Mouse (Mus musculus) retina, adult 2 months (tissue): ENCODE data around the gene Osbpl5.
A peak's percentile ranks its signal among the peaks of the same experiment; 100 is the strongest.

ENCODE experiments used
- DNase-seq: peaks from one replicate; pipeline ENCODE4 v3.0.0-alpha.2; 2012; ENCODE audit warnings: low read depth, low spot score

Osbpl5 gene

DNA sequence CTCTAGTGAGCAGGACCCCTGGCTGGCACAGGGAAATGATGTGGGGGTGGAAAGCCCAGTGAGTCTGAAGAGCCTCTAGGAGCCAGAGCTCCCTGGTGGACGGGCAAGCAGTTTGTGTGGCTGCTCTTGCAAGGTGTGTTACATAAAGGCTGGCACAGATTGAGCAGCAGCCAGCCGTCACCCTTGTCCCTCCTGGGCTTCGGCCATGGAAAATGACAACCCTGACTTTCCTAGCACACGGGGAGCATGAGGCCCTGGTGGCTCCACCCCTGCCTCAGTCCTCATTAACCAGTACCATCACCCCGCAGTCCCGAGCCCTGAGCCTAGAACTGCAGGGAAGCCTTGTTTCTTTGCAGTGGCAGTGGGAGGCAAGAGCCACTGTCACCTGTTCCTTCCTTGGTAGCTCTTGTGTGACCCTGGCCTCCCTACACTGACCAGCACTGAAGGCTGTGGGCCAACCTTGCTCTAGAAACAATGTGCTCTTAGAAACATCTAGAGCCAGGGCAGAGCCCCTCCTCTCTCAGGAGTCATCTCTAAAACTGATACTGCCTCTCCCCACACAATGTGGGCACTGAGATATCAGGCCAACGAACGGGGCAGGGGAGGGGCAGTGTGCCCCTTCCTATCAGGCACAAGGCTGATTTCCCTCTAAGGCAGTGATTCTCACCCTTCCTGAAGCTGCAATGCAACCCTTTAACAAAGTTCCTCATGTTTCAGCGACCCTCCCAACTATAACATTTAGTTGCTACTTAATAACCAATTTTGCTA, 1.2 kb downstream of the Osbpl5 start:
- no peak for DNase-seq

DNA sequence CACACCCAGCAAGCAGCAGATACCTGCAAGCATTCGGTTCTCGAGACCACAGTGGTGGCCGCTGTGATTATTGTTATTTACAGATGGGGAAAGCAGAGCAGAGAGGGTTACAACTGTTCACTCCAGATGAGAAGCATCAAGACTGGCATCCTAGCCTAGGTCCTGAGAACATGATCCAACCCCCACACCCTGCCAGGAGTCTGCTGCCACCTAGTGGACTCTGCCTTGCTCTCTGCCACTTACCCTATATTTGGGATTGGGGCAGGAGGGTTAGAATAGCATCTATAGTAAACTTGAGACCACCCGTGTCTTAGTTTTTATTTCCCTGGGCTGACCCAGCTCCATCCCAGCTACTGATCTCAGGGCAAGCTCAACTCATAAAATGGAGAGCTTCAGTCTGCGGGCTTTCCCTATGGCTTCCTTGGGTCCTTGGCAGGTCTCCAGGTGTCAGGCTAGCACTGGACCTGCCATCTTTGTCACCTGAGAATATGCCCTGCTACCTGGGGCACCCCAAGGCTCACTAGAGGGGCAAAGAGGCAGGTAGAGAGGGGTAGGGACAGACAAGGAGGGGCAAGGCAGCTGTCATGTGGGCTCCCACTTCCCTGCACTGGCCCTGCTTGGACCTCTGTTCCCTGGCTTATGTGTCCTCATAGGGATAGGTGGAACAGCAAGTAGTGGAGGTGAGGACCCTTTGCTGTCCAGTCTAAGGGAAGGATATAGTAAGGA, 2.6 kb downstream of the Osbpl5 start:
- DNase-seq: no peak

DNA sequence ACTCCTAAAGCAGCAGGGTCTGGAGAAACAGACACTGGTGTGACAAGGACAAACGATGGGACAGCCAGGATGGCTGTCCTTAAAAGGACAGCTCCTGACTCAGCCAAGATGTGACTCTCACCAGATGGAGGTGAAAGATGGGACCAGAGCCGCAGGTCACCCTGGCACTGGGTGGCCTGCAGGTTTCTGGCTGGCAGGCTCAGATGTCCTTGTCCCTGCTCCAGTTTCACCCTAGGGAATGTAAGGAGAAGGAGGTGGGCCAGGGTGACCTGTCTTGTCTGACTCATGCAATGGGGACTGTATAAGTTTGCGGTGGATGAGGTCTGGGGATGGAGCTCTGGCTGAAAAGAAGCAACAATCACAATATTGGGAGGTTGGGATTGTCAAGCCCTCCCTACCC, 4.2 kb downstream of the Osbpl5 start:
- no peak for DNase-seq

GRCm38 (mm10) chr7:143752056-143752455, 4.7 kb downstream of the Osbpl5 start:
- no peak for DNase-seq

DNA sequence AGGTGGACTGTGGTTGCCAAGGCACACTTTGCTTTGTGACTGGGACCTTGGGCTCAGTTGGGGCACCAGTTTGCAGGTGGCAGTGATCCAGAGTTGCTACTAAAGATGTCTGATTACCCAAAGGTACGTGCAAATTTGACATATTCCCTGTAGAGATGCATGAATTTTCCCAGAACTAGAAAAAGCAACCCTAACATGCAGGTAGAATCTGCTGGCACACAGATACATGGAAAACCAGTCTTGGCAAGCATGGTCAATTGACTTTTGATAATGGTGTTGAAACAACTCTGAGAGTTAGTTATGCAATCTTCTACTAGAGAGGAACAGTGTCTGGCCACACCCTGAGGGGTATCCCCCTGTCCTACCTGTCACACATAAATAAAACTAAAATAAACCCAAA, 5.4 kb downstream of the Osbpl5 start:
- DNase-seq: no peak

DNA sequence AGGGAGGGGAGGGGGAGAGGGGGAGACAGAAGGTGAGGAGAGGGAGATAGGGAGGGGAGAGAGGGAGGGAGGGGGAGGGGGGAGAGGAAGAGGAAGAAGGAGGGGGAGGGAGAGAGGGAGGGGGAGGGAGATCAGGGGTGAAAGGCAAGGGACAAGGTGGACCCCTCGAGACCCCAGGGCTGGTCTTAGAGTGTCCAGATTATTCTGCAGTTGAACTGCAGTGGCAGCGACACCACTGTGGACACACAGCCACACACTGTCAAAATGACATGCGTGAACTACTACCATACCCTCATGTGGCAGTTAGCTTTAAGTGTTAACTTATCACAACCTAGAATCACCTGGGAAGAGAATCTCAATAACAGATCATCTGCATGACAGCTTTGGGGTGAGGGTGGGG, 7.7 kb downstream of the Osbpl5 start:
- DNase-seq: no peak

GRCm38 (mm10) chr7:143748041-143748868, 8.5 kb downstream of the Osbpl5 start:
- peak; percentile 62 for DNase-seq

- no peak for DNase-seq
Measured at GRCm38 (mm10) chr7:143740653-143741052, 16.1 kb downstream of the Osbpl5 start.

GRCm38 (mm10) chr7:143739511-143740461, 17.0 kb downstream of the Osbpl5 start:
- no peak for DNase-seq

DNA sequence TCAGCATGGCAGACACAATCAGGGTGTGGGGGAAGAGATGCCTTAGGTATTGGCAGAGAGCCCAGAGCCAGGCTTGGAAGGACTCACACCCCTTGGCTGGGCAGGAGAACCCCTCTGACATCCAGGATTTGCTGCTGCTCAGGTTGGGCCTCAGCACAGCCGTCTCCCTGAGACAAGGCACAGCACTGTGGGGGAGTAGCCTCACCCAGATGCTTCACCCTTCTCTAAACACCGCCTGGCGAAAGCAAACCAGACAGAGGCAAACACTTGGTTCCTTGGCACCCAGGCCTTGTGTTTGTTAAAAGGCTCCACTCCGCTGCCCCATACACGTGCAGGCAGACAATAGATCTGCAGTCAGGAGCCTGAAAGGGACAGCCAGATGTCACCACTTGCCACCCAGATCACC, 18.2 kb downstream of the Osbpl5 start:
- no peak for DNase-seq

DNA sequence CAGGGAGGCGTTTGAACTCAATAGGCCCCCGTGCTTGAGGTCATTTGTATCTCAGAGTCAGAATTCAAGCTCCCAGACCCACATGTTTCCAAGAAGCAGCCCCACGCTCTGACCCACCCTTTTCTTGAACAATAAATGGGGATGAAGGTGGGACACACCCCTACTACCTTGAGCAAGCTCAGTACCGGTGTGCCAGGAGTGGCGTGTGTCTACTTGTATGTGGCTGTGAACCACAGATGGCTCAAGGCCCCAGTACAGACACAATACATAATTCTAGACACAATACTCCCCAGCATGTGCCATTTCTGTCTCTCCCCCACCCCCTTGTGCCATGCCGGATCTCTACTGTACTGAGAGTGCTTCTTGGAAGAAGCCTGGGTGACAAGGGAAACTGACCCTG, 18.6 kb downstream of the Osbpl5 start:
- DNase-seq: no peak

DNA sequence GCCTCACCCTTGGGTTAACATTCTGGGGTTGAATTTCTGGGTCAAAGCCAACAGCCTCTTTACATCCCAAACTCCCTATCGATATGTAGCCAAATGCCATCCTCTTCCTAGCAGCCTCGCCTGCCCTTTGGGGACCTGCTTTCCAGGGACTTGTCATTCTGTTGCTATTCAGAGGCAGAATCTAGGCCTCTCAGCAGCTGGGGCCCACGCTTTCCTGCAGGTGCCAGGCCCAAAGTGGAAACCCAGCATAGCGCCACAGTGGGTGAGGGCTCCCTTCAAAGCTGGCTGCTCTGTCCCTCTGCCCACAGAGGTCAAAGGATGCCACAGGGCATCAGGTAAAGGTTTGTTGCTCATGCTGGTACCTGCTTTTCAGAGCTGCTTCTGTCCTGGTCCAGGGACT, 23.0 kb downstream of the Osbpl5 start:
- no peak for DNase-seq

- DNase-seq: no peak
Measured at GRCm38 (mm10) chr7:143729886-143730285, 26.9 kb downstream of the Osbpl5 start.

DNA sequence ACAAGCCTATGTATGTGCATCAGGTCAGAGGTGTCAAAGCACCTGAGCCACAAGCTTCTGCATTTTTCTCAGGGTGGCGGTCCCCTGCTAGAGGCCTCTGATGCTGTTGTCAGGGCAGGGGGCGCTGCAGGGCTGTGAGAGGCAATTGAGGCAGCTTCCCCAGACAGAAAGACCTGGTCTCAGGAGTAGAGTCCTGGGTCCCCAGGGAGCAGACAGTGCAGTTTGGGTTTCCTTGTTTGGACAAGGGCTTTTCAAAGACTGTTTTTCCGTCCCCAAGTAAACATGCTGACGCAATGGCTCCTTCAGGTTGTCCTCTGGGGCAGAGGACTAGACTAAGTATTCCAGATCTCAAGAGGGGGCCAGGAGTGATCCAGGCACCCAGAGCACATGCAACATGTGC, 30.4 kb downstream of the Osbpl5 start:
- DNase-seq: no peak

DNA sequence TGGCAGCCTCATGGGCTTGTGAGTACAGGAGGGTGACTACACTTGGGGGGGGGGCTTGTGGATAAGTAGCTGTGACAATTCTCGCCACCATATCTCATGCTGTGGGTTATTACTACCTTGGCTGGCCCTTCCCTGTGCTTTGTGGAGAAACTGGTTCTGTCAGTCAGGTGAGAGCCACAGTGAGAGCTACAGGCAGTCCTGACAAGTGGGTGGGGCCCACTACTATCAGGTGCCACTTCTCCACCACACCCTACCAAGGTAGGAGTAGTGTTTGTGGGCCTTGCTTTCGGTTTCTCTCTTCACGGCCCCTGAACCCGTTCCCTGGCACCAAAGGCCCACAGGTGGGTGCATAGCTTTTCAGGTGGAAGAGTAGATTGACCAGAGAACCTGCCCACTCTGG, 32.9 kb downstream of the Osbpl5 start:
- no peak for DNase-seq

DNA sequence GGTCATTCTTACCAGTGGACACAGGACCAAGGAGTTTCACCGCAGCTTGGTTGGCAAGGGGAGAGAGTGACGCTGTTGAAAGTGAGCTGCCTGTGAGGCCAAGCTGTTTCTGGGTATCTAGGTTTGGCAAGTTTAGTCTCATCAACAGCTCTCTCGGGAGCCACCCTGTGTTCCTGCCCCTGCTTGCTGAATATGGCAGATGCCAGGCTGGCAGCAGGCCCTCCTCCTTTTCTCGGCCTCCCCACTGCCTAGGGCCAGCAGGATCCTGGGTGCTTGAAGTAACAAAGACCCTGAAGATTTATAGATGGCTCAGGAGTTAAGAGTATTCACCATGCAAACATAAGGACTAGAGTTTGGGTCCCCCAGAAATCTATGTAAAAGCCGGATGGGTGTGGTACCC, 34.1 kb downstream of the Osbpl5 start:
- DNase-seq: no peak

- DNase-seq: no peak
Measured at GRCm38 (mm10) chr7:143717811-143718210, 39.0 kb downstream of the Osbpl5 start.

DNA sequence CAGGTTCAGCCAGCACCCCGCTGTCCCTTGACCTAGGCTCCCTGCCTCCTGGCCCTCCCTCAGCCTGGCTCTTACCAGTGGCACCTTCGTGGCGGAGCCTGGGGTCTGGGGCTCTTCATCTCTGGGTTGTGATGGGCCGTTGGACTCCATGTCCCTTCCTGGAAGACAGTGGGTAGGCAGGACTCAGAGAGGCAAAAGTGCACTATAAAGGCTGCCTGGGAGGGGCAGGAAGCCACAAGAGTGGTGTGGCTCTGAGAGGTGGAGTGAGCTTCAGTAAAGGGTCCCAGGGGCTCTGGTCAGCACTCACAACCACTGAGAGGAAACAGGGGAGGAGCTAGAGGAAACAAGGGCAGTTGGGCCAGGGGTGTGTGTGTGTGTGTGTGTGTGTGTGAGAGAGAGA, 43.4 kb downstream of the Osbpl5 start:
- no peak for DNase-seq

DNA sequence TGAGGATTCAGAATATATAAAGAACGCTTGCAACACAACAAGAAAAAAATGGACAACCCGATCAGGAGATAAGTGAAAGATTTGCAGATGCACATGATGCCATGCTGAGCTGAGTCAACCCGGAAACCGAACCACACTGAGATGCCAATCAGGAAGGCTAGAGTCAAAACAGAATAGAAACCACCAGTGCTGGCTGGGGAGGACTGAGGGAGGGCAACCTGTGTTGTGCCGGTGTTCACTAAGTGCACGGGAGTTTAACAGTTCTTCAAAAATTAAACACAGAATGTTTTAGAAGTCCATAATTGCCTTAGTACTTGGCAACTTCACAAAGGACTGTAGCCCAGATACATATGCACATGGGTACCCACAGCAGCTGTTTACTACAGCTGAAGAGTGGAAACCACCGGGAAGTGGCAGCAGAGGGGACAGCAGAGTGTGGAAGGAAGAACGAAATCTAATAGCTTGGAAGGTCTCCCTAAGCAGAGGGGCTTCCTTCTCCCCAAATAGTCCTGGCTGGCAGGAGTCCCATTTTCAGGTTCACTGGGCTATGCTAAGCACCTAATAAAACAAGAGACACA, 43.9 kb downstream of the Osbpl5 start:
- DNase-seq: no peak

GRCm38 (mm10) chr7:143712023-143712422, 44.8 kb downstream of the Osbpl5 start:
- DNase-seq: no peak

DNA sequence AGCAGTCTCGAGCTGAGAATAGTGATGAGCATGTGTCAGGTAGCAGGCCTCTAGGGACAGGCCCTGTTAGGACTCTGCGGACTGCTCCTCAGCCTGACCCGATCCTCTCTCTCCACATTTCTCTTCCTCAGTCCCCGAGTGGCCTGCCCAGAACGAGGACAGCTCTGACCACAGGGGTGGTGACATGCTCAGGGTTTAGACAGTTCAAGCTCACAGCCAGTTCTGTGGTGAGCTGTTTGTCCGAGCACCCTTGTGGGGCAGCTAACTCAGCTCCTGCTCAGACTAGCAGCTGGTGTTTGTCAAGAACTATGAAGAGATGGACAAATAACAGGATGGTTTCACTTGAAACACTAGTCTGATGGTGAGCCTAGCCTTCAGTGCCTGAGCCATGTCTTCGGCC, 45.4 kb downstream of the Osbpl5 start:
- no peak for DNase-seq
